Mouse (Mus musculus): Measurements from ENCODE around the gene Fpr1.

- TF ChIP-seq POLR2A (IDR thresholded peaks at IDR 0.05; ENCODE audit: borderline replicate concordance, insufficient read depth, low read length): no peak
- no peak for TF ChIP-seq CTCF (IDR thresholded peaks at IDR 0.05; ENCODE audit: borderline replicate concordance, insufficient read depth, low read depth, low read length)
These were observed 6.1 kb upstream of the Fpr1 start for GRCm38 (mm10) chr17:17889732-17890425.
